Mouse (Mus musculus): ENCODE results near the gene Gpx5. TPM values are rescaled to one million over a fixed set of nuclear protein-coding genes. Genes with fewer than 3 reads are reported as not detected.
"Not testable (repeated sequence)": the region's sequence is repeated elsewhere in the genome, so short reads cannot be mapped to it uniquely, and the experiment has no call there.

The Gpx5 gene
- total RNA-seq, 2 experiments from 2014 or later, result not detected

DNA sequence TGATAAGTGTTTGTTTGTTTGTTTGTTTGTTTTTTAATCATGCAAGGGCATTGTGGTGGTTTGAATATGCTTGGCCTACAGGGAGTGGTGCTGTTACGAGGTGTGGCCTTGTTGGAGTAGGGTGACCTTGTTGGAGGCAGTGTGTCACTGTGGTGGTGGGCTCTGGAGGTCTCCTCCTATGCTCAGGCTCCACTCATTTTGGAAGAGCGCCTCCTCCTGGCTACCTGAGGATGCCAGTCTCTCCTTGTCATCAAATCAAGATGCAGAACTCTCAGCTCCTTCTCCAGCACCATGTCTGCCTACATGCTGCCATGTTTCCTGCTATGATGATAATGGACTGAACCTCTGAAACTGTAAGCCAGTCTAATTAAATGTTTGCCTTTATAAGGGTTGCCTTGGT is 26.8 kb downstream of the Gpx5 start:
- DNase-seq (ENCODE audit: low spot score in 2 of 2), result no peak

- peak; percentile 48 to 81 for DNase-seq (ENCODE audit: low spot score in 2 of 2)
Measured at GRCm38 (mm10) chr13:21264366-21264765, 28.2 kb downstream of the Gpx5 start.

- DNase-seq (ENCODE audit: low spot score in 2 of 2), result peak in 1 of 2 experiments; percentile 31
Measured at GRCm38 (mm10) chr13:21263910-21264309, 28.6 kb downstream of the Gpx5 start.

DNA sequence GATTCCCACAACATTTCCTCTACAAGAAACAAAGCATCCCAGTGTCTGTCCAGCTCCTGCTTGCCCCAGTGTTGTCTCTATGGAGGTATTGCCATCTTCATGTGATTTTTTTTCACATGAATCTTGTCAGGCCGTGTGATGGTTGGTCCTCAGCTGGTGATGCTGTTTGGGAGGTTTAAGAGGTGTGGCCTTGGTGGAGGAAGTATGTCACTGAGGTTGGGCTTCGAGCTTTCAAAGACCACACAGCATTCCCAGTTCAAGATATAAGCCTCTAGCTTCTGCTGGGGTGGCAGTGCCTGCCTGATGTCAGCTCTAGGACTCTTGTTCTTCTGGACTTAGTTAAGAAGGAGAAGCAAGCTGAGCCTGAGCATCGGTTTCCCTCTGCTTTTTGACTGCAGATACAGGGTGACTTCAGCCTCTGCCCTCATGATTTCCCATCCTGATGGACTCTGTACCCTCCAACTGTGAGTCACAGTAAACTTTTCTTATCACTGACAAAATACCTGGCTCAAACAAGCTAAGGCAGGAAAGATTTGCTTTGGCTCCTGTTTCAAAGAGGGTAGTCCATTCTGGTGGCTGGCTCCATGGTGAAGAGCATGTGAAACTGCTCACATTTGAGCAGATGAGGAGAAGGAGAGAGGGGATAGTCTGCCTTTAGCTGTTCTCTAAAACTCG is 29.6 kb downstream of the Gpx5 start:
- DNase-seq (ENCODE audit: low spot score in 2 of 2), result no peak

- DNase-seq (ENCODE audit: low spot score in 2 of 2), result no peak
Measured at GRCm38 (mm10) chr13:21260289-21260688, 32.2 kb downstream of the Gpx5 start.

- DNase-seq (ENCODE audit: low spot score in 2 of 2), result peak; percentile 42 to 78
Measured at GRCm38 (mm10) chr13:21259677-21260113, 32.8 kb downstream of the Gpx5 start.

GRCm38 (mm10) chr13:21259171-21259631 is 33.3 kb downstream of the Gpx5 start:
- DNase-seq (ENCODE audit: low spot score in 2 of 2), result peak in 1 of 2 experiments; percentile 44

DNA sequence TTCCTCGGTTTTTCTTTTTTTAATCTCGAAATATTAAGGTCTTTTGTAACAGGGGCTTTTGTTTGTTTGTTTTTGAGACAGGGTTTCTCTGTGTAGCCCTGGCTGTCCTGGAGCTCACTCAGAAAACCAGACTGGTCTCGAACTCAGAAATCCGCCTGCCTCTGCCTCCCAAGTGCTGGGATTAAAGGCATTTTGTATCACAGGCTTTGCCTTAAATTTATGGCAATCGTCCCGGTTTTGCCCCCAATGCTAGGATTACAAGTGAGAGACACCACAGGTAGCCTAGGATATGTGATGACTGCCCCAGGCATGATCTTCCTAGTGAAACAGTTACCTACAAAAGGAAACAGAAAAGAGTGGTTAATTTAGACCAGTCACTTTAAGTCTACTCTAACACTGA is 34.0 kb downstream of the Gpx5 start:
- peak in 1 of 2 experiments; percentile 29 for DNase-seq (ENCODE audit: low spot score in 2 of 2)

DNA sequence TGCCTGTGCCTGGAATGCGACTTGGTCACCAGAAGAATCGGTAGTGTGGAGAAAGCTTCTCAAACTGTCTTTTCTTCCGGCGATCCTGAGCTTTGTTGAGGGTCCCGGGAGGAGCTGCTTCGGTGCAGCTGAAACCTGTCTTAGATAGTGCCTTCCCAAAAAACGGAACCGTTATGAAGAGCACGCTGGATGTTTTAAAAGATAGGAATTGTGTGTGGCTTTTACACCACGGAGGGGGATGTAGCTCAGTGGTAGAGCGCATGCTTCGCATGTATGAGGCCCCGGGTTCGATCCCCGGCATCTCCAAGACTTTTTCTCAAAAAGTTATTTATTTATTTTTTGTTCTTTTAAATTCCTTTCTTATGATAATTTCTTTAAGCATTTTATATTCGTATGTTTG is 38.5 kb downstream of the Gpx5 start:
- peak; percentile 45 to 71 for DNase-seq (ENCODE audit: low spot score in 2 of 2)

GRCm38 (mm10) chr13:21253569-21253968 is 39.0 kb downstream of the Gpx5 start:
- no peak for DNase-seq (ENCODE audit: low spot score in 2 of 2)

DNA sequence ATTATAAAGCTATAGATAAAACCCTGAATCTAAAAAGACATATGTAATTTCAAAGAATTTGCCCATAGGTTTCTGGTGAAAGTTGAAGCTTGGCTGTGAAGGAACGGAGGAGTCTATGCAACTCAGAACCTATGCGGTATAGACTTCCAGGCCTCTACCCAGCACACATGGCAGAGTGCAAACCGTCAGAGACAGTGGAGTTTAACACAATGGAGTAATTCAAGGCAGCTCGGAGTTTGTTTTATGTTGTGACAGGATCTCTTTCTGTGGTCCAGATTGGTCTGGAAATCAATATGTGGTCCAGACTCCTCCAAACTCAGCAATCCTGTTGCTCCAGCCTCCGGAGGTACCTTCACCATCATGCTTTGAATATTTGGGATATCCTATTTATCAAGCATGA is 39.5 kb downstream of the Gpx5 start:
- DNase-seq (ENCODE audit: low spot score in 2 of 2), result no peak

GRCm38 (mm10) chr13:21250074-21250681 is 42.4 kb downstream of the Gpx5 start:
- no peak for DNase-seq (ENCODE audit: low spot score in 2 of 2)

DNA sequence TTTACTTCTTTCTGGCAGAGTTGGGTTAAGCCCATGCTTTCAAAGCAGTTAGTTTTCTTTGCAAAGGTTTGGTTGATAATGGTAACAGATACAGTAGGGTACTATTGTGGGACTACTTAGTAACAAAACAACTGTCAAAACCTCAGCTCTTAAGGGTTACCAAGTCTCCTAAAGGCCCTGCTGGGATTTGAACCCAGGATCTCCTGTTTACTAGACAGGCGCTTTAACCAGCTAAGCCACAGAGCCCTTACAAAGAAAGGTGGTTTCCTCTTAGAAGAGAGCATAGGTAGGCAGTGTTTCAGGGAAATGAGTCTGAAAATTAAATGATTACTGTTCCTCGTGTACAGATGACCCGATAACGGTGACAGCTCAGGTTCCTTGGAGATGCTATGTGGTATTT is 43.5 kb downstream of the Gpx5 start:
- peak in 1 of 2 experiments; percentile 54 for DNase-seq (ENCODE audit: low spot score in 2 of 2)

DNA sequence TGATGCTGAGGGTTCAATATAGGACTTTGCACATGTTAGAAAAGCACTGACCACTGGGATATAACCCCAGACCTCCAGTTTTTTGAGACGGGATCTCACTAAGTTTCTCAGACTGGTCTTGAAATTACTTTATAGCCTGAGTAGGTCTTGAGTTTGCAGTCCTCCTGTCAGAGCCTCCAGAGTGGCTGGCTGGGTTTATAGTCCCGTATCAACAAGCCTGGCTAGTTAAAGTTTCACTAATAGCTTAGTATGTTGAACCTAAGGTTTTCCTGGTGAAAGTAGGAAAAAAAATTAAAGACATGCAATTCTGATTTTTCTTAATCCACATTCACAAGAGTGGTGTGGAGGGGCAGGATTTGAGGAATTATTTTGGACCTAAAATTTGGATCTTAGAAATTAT is 46.3 kb downstream of the Gpx5 start:
- no peak for DNase-seq (ENCODE audit: low spot score in 2 of 2)

DNA sequence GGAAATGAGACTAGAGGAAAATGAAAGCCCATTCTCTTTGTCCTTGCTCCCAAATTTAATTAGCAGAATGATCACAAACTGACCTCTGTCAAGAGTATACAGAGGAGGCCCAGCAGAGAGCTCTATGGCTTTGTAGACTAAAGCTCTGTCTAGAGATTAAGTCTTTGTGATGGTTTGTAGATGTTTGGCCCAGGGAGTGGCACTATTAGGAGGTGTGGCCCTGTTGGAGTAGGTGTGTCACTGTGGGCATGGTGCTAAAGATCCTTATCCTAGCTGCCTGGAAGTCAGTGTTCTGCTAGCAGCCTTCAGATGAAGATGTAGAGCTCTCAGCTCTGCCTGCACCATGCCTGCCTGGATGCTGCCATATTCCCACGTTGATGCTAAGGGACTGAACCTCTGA is 47.6 kb downstream of the Gpx5 start:
- DNase-seq (ENCODE audit: low spot score in 2 of 2), result not testable (repeated sequence)

DNA sequence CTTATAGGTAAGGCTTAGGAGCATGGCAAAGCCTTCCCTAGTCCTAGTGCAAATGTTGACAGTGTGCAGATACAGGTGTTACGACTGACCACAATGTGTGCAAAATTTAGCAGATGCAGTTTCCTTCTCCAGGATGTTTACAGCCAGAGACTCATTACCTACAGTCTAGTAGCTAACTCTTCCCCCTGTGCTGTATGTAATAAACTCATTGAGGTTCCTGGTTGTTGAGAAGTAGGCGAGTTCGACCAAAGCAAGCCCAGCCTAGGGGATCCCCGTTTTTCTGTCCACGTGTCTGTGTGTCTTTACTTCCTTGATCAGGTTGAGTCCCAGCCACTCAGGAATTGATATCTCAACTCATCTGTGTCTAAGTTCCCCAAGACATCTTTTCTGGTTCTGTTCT is 48.4 kb downstream of the Gpx5 start:
- DNase-seq (ENCODE audit: low spot score in 2 of 2), result no peak

GRCm38 (mm10) chr13:21243196-21243595 is 49.3 kb downstream of the Gpx5 start:
- DNase-seq (ENCODE audit: low spot score in 2 of 2), result no peak

GRCm38 (mm10) chr13:21242408-21243125 is 50.0 kb downstream of the Gpx5 start:
- peak in 1 of 2 experiments; percentile 42 for DNase-seq (ENCODE audit: low spot score in 2 of 2)

GRCm38 (mm10) chr13:21240788-21241187 is 51.7 kb downstream of the Gpx5 start:
- peak in 1 of 2 experiments; percentile 61 for DNase-seq (ENCODE audit: low spot score in 2 of 2)

DNA sequence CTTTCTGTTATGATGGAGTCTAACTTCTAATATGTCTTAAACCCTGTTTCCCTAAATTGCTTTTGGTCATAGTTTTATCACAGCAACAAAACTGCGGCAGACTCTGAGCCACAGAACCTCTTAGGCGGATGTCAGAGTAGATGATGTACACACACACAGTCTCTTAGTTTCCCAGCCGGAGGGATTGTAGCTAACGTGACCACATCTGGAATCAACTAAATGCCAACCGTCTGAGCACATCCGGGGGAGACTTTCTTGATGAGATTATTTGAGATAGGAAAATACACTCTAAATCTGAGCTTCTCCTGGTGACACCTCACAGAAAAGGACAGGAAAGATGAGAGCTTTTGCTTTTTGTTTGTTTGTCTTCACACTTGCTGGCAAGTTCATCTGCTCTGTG is 55.4 kb downstream of the Gpx5 start:
- DNase-seq (ENCODE audit: low spot score in 2 of 2), result no peak

GRCm38 (mm10) chr13:21236714-21237113 is 55.8 kb downstream of the Gpx5 start:
- DNase-seq (ENCODE audit: low spot score in 2 of 2), result no peak
